Mouse (Mus musculus): ENCODE results near the gene Lrp11. TPM values are rescaled to one million over a fixed set of nuclear protein-coding genes. Genes with fewer than 3 reads are reported as not detected.
A peak's percentile ranks its signal among the peaks of the same experiment; 100 is the strongest.
"Not testable (repeated sequence)": the region's sequence is repeated elsewhere in the genome, so short reads cannot be mapped to it uniquely, and the experiment has no call there.

Gene Lrp11
- total RNA-seq (2017), result 1.2 and 1.3 TPM in 2 replicates

DNA sequence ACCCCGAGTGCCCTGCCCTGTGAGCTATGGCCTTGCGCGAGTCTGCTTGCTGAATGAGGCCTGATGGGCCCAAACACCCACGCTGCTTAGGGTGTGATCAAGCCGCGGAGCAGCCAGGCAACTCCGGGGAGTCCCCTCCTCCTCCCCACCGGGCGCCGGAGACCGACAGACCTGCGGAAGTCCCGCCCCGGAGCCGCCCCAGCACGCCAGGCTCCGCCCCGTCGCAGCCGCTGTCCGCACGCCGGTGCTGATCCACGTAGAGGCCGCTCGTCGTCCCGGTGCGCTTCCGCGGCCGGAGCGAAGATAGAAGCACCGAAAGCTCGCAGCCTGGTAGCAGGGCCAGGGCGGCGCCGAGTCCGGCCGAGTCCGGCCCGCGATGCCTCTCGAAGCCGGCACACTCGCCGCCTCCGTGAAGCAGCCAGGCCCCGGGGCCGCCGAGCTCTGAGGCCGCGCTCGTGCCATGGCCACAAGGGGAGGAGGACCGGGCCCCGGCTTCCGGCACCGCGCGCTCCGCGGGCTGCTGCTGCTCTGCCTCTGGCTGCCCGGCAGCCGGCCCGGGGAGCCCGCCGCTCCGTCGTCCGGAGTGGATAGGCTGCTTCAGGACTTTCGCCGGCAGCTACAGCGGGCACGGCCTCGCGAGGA, at the start of gene Lrp11:
TSS of gene Lrp11 (plus strand) at position 209 of the 642 bp plus-strand sequence.
- ATAC-seq (replicated peaks in 1 of 2; ENCODE audit: insufficient read depth in 1 of 2, low FRiP score in 2 of 2, low TSS enrichment in 1 of 2, low read depth in 1 of 2, poor library complexity in 2 of 2, severe bottlenecking in 2 of 2), result peak; percentile 94 to 99

DNA sequence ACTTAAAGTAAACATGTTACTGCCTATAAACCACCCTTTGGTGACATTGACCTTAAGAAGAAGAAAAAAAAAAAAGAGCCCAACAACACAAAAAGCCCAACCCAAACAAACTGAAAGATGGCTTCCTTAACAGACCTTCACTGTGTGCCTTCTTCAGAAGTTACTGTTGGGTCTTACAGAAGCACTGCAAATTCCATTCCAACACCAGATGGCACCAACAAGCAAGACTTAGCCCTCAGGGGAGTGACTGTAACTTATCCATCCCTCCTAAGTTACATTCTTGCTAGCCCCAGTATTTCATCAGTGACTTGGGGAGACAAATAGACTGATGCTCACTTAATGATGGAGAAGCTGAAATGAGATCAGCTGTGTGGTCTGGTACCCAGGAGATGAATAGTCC, 11.6 kb upstream of the Lrp11 start:
- peak; percentile 58 to 67; a peak in 3 of 4 replicates for ATAC-seq (replicated peaks in 1 of 2; ENCODE audit: insufficient read depth in 1 of 2, low FRiP score in 2 of 2, low TSS enrichment in 1 of 2, low read depth in 1 of 2, poor library complexity in 2 of 2, severe bottlenecking in 2 of 2)

DNA sequence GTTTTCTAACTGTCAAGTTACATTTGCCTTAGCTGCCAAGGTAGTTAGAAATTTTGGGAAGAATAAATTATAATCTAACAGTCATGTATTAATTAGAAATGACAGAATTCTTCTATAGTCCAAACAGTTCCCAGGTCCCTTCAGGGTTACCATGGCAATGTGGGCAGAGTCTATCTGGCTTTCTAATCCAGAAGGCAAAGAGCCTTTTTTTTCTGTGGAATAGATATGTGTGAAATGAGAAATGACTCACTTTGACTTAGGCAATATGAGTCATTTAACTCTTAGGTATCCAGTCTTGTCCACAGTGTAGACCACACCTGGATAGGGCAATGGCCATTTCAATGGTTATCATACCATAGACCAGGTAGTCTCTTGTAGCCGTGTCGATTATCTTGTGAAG, 8.2 kb upstream of the Lrp11 start:
- no peak for ATAC-seq (replicated peaks in 1 of 2; ENCODE audit: insufficient read depth in 1 of 2, low FRiP score in 2 of 2, low TSS enrichment in 1 of 2, low read depth in 1 of 2, poor library complexity in 2 of 2, severe bottlenecking in 2 of 2)

DNA sequence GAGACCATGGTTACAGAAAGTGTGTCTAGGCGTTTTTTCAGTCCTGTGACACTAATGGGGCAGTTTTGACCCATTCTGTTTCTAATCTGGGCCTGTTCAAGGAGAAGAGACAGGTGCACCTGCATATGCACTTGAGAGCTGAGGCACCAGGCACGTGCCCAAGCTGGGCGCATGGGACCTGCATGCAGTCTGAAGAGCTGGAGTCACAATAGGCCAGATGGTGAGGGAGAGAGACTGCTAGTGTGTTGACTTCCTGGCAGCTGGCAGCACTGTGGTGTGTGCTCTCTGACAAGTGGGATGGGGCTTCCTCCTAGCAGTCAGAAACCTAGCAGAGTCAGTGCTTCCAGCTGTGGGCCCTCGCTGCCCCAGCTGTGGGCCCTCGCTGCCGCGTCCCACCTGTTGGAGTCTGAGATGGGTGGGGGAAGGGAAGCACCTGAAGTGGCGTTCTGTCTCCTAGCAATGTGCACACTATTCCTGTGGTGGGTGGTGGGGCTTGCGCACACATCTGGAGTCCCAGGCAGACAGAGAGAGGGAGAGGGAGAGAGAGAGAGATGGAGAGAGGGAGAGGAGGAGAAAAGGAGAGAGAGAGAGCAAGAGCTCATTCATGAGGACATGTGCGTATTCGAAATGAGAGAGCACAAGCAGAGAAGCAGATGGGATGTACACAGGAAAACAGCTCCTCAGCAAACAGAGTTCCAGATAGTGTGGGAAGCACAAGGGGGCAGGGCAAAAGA, 7.3 kb upstream of the Lrp11 start:
- ATAC-seq (replicated peaks in 1 of 2; ENCODE audit: insufficient read depth in 1 of 2, low FRiP score in 2 of 2, low TSS enrichment in 1 of 2, low read depth in 1 of 2, poor library complexity in 2 of 2, severe bottlenecking in 2 of 2), result peak; percentile 80 to 93

DNA sequence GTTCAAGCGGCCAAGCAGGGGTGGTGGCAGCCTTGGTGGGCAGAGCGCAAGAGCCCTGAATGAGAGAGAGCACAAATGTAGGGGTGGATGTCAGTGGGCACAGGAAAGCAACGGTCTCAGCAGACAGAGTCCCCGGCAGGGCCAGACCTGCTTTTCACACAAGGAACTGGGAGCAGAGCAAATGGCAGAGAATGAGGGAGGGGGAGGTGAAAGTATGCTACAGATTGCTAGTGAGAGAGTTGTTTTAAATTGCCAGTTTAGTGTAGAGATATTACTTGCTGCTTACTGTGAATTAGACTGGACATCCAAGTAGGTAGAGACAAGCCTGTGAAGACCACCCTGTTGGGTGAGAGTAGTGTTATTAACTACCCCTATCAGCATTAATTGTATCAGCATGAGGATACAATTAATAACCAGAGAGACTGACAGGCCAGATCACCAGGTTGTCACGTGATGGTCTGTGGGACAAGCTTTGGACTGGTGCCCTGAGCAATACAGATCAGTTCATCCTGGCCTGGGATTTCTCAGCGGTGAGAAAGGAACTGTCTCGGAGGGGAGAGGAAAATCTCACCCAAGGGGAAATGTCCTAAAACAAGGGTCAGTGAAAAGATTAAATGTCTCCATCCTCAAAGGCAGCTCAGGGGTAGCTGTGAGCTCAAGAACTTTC, 6.6 kb upstream of the Lrp11 start:
- no peak for ATAC-seq (replicated peaks in 1 of 2; ENCODE audit: insufficient read depth in 1 of 2, low FRiP score in 2 of 2, low TSS enrichment in 1 of 2, low read depth in 1 of 2, poor library complexity in 2 of 2, severe bottlenecking in 2 of 2)

DNA sequence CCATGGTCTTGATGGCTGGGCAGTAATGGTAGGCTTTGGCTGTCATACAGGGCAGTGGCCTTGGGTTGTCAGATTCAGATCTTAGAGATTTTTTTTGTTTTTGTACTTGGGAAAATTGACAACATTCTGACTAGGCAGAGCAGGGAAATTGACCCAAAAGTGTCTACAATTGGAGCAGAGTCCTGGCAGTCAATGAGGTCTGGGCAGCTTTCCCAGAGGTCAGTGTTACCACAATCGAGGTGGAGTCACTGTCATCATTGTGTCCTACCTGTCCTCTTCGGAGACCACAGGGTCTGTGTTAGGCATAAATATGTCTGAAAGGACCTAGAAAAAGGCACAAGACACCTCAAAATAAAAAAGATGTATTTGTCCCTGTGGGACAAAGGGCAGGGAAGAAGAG, 2.8 kb upstream of the Lrp11 start:
- no peak for ATAC-seq (replicated peaks in 1 of 2; ENCODE audit: insufficient read depth in 1 of 2, low FRiP score in 2 of 2, low TSS enrichment in 1 of 2, low read depth in 1 of 2, poor library complexity in 2 of 2, severe bottlenecking in 2 of 2)

DNA sequence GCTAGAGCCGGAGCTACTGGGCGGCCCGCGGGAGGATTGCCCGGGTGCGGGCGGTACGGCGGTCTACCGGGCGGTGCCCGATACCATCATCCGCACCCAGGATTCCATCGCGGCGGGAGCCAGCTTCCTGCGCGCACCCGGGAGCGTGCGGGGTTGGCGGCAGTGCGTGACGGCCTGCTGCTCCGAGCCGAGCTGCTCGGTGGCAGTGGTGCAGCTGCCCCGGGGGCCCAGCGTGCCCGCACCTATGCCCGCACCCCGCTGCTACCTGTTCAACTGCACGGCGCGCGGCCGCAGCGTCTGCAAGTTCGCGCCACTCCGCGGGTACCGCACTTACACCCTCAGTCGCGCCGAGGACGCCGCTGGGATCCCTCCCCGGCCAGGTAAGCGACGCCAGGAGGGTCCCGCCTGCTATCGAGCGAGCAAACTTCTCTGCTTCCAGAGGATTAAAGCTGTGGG, 662 bp downstream of the Lrp11 start:
- 0 out of 4 replicates have a peak, but pooled peaks of 1 of the 2 experiments have one; percentile 4 for ATAC-seq (replicated peaks in 1 of 2; ENCODE audit: insufficient read depth in 1 of 2, low FRiP score in 2 of 2, low TSS enrichment in 1 of 2, low read depth in 1 of 2, poor library complexity in 2 of 2, severe bottlenecking in 2 of 2)

DNA sequence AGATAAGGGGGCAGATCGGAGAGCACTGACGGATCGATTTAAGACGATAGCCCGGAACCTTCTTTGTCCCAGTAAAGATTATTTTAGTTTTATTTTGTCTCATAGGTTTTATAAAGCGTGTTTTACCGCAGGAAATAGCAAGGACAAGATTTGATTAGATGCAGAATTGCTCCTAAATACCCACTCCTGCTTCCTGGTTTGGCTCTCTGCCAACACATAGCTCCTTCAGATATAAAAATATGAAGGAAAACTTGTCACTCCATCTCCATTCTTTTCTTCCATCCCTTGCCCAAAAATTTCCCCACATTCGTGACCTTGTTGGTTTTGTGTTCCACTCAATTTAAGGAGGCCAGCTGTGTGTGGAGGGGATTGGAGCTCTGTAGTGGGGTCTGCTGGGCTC, 1.2 kb downstream of the Lrp11 start:
- no peak for ATAC-seq (replicated peaks in 1 of 2; ENCODE audit: insufficient read depth in 1 of 2, low FRiP score in 2 of 2, low TSS enrichment in 1 of 2, low read depth in 1 of 2, poor library complexity in 2 of 2, severe bottlenecking in 2 of 2)

DNA sequence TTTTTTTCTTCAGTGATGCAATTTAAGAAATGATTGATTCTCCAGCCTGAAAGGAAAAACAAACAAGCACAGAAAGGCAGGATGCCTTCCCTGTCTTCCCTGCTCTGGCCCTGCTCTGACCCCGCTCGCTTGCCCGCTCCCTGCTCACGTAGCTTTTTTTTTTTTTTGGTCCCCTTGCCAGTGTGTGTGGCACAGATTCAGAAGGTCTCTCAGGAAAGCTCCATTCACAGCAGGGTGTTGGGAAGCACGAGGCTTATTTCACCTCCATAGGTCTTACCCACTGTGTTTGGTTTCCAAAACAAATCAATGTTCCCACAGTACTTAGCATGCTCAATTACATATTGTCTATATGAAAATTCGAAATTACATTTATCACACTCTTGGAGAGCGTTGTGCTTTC, 5.2 kb downstream of the Lrp11 start:
- ATAC-seq (replicated peaks in 1 of 2; ENCODE audit: insufficient read depth in 1 of 2, low FRiP score in 2 of 2, low TSS enrichment in 1 of 2, low read depth in 1 of 2, poor library complexity in 2 of 2, severe bottlenecking in 2 of 2), result no peak

DNA sequence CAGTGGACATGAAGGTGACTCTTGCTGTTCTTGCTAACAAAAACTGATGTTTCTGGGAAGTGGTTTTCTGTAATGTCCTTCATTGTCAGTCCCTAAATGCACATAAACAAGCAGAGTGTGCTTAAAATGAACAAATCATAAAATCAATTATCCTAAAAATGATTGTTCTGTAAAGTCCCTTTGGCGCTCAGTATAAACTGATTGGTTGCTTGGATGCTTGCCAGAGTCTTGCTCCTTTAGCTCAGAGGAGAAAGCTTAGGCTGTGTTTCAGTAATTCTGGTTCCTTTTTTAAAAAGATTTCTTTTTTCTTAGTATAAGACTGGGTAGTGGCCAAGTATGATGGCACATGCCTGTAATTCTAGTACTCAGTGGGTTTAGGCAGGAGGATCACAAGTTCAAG, 6.7 kb downstream of the Lrp11 start:
- no peak for ATAC-seq (replicated peaks in 1 of 2; ENCODE audit: insufficient read depth in 1 of 2, low FRiP score in 2 of 2, low TSS enrichment in 1 of 2, low read depth in 1 of 2, poor library complexity in 2 of 2, severe bottlenecking in 2 of 2)

DNA sequence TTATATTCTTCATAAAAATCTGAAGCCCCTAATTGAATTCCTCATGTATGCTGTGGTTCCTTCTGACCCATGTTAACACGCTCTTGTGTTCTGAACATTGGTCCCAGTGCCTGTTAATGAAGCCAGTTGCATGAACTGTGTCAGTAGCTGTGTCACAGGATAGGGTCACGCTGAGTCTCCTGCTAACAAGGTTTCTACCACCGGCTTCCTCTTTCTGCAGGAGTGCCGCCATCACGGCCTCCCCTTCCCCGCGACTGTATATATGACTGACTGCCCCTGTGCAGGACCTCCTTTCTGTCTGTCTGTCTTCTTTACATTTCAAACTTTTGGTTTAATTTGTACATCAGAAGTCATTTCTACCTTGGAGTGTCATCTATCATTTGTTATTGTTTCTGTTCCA, 8.6 kb downstream of the Lrp11 start:
- ATAC-seq (replicated peaks in 1 of 2; ENCODE audit: insufficient read depth in 1 of 2, low FRiP score in 2 of 2, low TSS enrichment in 1 of 2, low read depth in 1 of 2, poor library complexity in 2 of 2, severe bottlenecking in 2 of 2), result peak in 1 of 2 experiments; percentile 71; a peak in 1 of 4 replicates

DNA sequence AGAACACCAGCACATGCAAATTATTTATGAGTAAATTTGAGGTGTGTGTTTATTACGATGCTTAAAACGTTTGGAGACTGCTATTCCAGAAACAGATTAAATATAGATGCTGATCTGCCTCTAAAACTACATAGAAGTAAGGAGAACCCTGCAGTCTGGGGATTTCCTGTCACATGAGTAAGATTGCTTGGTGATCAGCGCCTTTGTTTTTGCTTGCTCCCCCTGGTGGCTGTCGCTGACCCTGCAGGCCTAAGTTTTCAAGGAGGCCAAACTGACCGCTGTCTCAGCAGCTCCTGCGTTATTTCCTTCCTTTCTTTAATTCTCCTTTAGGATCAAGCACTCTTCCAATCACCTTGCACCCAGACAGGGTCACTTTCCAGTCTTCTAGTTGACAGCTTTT, 11.0 kb downstream of the Lrp11 start:
- peak; percentile 74 to 90; a peak in 3 of 4 replicates for ATAC-seq (replicated peaks in 1 of 2; ENCODE audit: insufficient read depth in 1 of 2, low FRiP score in 2 of 2, low TSS enrichment in 1 of 2, low read depth in 1 of 2, poor library complexity in 2 of 2, severe bottlenecking in 2 of 2)

DNA sequence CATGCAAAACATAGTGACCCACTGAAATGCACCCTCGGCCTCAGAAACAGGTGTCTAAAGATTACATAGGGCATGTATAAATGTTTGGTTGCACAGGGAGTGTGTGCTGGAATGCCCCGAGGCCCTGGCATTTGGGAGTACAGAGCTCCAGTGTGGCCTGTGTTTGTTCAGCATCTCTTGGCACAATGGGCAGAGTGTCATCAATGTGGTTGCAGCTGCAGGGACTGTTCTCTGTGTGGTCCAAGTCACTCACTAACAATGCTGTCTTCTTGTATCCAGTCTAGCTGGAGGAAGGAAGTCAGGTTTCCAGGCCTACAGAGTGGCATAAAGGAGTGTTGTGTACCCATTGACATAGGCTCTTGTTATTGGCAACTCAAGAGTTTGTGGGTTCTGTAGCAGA, 15.6 kb downstream of the Lrp11 start:
- ATAC-seq (replicated peaks in 1 of 2; ENCODE audit: insufficient read depth in 1 of 2, low FRiP score in 2 of 2, low TSS enrichment in 1 of 2, low read depth in 1 of 2, poor library complexity in 2 of 2, severe bottlenecking in 2 of 2), result no peak

DNA sequence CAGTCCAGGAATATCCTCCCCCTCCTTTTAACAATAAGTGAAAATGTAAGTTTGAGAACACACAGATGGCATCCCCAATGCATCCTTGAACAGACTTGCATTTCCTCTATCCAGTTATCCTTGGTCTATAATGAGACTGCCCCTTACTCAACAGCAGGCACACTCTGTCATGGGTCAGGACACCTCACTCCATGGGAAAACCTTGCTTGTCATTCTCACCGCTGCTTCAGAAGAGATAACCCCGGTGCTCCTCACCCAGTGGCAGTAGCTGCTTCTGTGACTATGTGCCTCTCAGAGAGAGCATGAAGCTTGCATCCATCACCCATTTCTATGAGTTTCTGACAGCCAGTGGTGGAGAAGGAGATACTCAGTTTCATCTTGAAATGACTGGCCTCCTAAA, 16.8 kb downstream of the Lrp11 start:
- no peak for ATAC-seq (replicated peaks in 1 of 2; ENCODE audit: insufficient read depth in 1 of 2, low FRiP score in 2 of 2, low TSS enrichment in 1 of 2, low read depth in 1 of 2, poor library complexity in 2 of 2, severe bottlenecking in 2 of 2)

DNA sequence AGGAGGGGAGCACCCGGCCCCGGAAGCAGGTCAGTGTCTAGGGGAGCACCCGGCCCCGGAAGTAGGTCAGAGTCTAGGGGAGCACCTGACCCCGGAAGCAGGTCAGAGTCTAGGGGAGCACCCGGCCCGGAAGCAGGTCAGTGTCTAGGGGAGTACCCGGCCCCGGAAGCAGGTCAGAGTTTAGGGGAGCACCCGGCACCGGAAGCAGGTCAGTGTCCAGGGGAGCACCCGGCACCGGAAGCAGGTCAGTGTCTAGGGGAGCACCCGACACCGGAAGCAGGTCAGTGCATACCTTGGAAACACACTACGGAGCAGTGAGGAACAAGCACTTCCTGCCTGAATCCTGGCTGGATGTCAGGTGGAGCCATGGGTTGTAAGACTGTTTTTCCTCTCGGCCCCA, 19.0 kb downstream of the Lrp11 start:
- no peak for ATAC-seq (replicated peaks in 1 of 2; ENCODE audit: insufficient read depth in 1 of 2, low FRiP score in 2 of 2, low TSS enrichment in 1 of 2, low read depth in 1 of 2, poor library complexity in 2 of 2, severe bottlenecking in 2 of 2)

DNA sequence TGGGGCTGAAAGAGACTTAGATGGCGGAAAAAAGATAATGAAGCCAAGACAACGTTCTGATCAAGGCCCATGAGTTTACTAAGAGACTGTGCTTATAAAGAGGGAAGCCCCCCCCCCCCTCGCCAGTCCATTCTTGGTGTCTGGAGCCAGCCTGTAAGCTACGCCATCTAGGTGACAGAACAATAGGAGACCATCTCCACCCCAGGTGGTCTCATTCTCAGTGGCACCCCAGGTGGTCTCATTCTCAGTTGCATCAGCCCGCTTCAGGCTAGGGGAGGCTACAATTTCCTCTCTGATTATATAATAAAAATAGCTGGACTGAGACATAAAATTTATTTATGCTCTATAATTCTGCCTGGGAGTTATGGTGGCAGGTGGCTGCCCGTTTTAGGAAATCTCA, 22.0 kb downstream of the Lrp11 start:
- no peak for ATAC-seq (replicated peaks in 1 of 2; ENCODE audit: insufficient read depth in 1 of 2, low FRiP score in 2 of 2, low TSS enrichment in 1 of 2, low read depth in 1 of 2, poor library complexity in 2 of 2, severe bottlenecking in 2 of 2)

DNA sequence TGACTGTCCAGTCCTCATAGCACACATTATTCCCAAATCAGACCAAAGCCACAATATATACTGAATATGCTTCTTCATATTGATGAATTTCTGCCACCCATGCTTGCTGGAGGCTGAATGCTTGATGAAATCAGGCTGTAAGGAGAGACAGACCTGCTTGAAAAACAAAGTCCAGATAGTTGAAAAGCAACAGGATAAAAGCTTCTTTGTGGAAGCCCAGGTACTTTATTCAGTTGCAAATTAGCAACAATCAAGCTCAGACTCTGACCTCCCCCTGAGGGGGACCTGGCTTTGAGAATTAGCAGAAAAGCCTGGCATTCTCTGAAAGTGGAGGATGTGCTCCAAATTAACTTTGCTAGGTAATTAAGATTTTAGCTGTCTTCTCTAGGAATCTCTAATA, 22.6 kb downstream of the Lrp11 start:
- ATAC-seq (replicated peaks in 1 of 2; ENCODE audit: insufficient read depth in 1 of 2, low FRiP score in 2 of 2, low TSS enrichment in 1 of 2, low read depth in 1 of 2, poor library complexity in 2 of 2, severe bottlenecking in 2 of 2), result not testable (repeated sequence)

DNA sequence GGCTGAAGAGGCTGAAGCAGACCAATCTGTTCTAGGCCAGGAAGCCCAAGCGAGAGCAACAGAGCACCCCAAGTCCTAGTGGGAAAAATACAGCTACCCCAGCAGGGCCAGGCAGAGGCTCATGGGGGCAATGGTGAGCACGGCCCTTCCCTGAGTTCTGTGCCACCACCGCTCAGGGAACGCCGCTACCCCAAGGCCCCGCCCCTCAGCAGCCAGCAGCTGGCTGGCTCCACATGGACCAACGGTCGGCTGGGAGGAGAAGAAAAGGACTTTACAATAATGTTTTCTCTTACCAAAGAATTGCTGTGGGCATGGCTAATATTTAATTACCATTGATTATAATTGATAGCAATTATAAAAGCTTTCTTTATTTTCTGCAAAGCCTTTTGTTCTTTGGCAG, 25.2 kb downstream of the Lrp11 start:
- ATAC-seq (replicated peaks in 1 of 2; ENCODE audit: insufficient read depth in 1 of 2, low FRiP score in 2 of 2, low TSS enrichment in 1 of 2, low read depth in 1 of 2, poor library complexity in 2 of 2, severe bottlenecking in 2 of 2), result no peak
